Mouse (Mus musculus) forebrain, embryonic 14.5 days (tissue): ENCODE data around the gene Aoc1. TPM values are rescaled to one million over a fixed set of nuclear protein-coding genes. Genes with fewer than 3 reads are reported as not detected.
"Not testable (repeated sequence)": the region's sequence is repeated elsewhere in the genome, so short reads cannot be mapped to it uniquely, and the experiment has no call there.

Source experiments
- ATAC-seq: fragments of 200-750 bp; cut with Nextera tagmentation; 2 replicates; pipeline ENCODE4 v1.8.0; 2017; ENCODE audit warnings: mild to moderate bottlenecking, moderate library complexity
- DNase-seq: peaks from one replicate; pipeline ENCODE4 v3.0.0-alpha.2; 2015; ENCODE audit warnings: low spot score
- H3K27ac ChIP-seq: fragments of 300-500 bp; sonication (generic); 2 replicates; pipeline ENCODE4 v1.5.1; 2014; ENCODE audit warnings: low read depth, mild to moderate bottlenecking, control low read depth, low read length, moderate library complexity
- H3K27me3 ChIP-seq: fragments of 300-500 bp; sonication (generic); replicated peaks from 2 replicates; pipeline ENCODE4 v1.6.1; 2014; ENCODE audit warnings: low read length, control low read depth, mixed read lengths; ENCODE audit not compliant: control insufficient read depth, insufficient read depth
- H3K36me3 ChIP-seq: fragments of 300-500 bp; sonication (generic); 2 replicates; pipeline ENCODE4 v1.6.1; 2014; ENCODE audit warnings: low read length, control low read depth; ENCODE audit not compliant: control insufficient read depth, insufficient read depth
- H3K4me1 ChIP-seq: fragments of 300-500 bp; sonication (generic); 2 replicates; pipeline ENCODE4 v1.6.1; 2014; ENCODE audit warnings: antibody characterized with exemption, low read length, control low read depth; ENCODE audit not compliant: control insufficient read depth, insufficient read depth
- H3K4me2 ChIP-seq: fragments of 300-500 bp; sonication (generic); 2 replicates; pipeline ENCODE4 v1.6.1; 2014; ENCODE audit warnings: mild to moderate bottlenecking, control low read depth, low read length
- H3K4me3 ChIP-seq: fragments of 300-500 bp; sonication (generic); 2 replicates; pipeline ENCODE4 v1.5.1; 2014; ENCODE audit warnings: low read depth, low read length, control low read depth
- H3K9ac ChIP-seq: fragments of 300-500 bp; sonication (generic); 2 replicates; pipeline ENCODE4 v1.6.1; 2014; ENCODE audit warnings: mild to moderate bottlenecking, low read length, control low read depth, moderate library complexity
- H3K9me3 ChIP-seq: fragments of 300-500 bp; sonication (generic); replicated peaks from 2 replicates; pipeline ENCODE4 v1.6.1; 2016; ENCODE audit warnings: low read length, control low read depth, mixed read lengths; ENCODE audit not compliant: control insufficient read depth
- WGBS: fragments of 180-500 bp; shearing (Covaris S2); extraction: QIAGEN DNeasy Blood & Tissue Kit; methylation state at CpG from one replicate; pipeline ENCODE4 v1.1.7; 2014; 5-methylcytosine and 5-hydroxymethylcytosine counted together
- polyA plus RNA-seq: library from polyadenylated mRNA; unstranded; fragments of >200 nt; fragmentation: Nextera tagmentation; extraction: Ambion mirVana; gene quantifications from 2 replicates; pipeline ENCODE4 v1.2.1, GENCODE M21; 2014

Aoc1 gene
- polyA plus RNA-seq, 1 experiment from 2014 or later = not detected

- H3K36me3 ChIP-seq = no peaks in the 10 kb centered on the region
- no peak overlapping the region for H3K4me2 ChIP-seq
- no peak overlapping the region for H3K9ac ChIP-seq
- H3K9me3 ChIP-seq = no peaks in the 10 kb centered on the region
- H3K4me1 ChIP-seq = no peaks in the 10 kb centered on the region
- no peak overlapping the region for H3K4me3 ChIP-seq
- H3K27ac ChIP-seq = no peak overlapping the region
- ATAC-seq (no peak), DNase-seq (no peak)
- H3K27me3 ChIP-seq = no peaks in the 10 kb centered on the region
- 84% methylated on average over 8 of the region's 8 CpGs for WGBS
Measured at GRCm38 (mm10) chr6:48894938-48895818, 22.5 kb downstream of the Aoc1 start.

GRCm38 (mm10) chr6:48895941-48896340 lies 23.2 kb downstream of the Aoc1 start:
- H3K4me3 ChIP-seq = no peak overlapping the region
- H3K27ac ChIP-seq = no peak overlapping the region
- no peaks in the 10 kb centered on the region for H3K36me3 ChIP-seq
- no peak overlapping the region for H3K9ac ChIP-seq
- no peaks in the 10 kb centered on the region for H3K27me3 ChIP-seq
- no peak overlapping the region for H3K4me2 ChIP-seq
- 77% methylated on average over 5 of the region's 5 CpGs for WGBS
- DNase-seq (no peak), ATAC-seq (no peak)
- no peaks in the 10 kb centered on the region for H3K9me3 ChIP-seq
- no peaks in the 10 kb centered on the region for H3K4me1 ChIP-seq

- DNase-seq = no peak
- WGBS = 80% methylated on average over 5 of the region's 5 CpGs
- no peak overlapping the region for H3K9ac ChIP-seq
- no peaks in the 10 kb centered on the region for H3K27me3 ChIP-seq
- no peak overlapping the region for H3K4me3 ChIP-seq
- H3K36me3 ChIP-seq = no peaks in the 10 kb centered on the region
- H3K9me3 ChIP-seq = no peaks in the 10 kb centered on the region
- H3K27ac ChIP-seq = no peak overlapping the region
- ATAC-seq = no peak
- H3K4me1 ChIP-seq = no peaks in the 10 kb centered on the region
- no peak overlapping the region for H3K4me2 ChIP-seq
Measured at GRCm38 (mm10) chr6:48896956-48897355, 24.3 kb downstream of the Aoc1 start.

GRCm38 (mm10) chr6:48901316-48901715 lies 28.6 kb downstream of the Aoc1 start:
- WGBS = 94% methylated on average over 11 of the region's 11 CpGs
- not testable (repeated sequence) for H3K27ac ChIP-seq, DNase-seq, H3K9me3 ChIP-seq, ATAC-seq, H3K9ac ChIP-seq, H3K27me3 ChIP-seq, H3K4me2 ChIP-seq, H3K4me3 ChIP-seq, H3K36me3 ChIP-seq, H3K4me1 ChIP-seq

- no peaks in the 10 kb centered on the region for H3K36me3 ChIP-seq
- WGBS = 89% methylated on average over 17 of the region's 17 CpGs
- no peak overlapping the region for H3K4me2 ChIP-seq
- H3K4me1 ChIP-seq = no peaks in the 10 kb centered on the region
- H3K9ac ChIP-seq = no peak overlapping the region
- DNase-seq (no peak), ATAC-seq (no peak)
- H3K27me3 ChIP-seq = no peaks in the 10 kb centered on the region
- H3K9me3 ChIP-seq = no peaks in the 10 kb centered on the region
- H3K4me3 ChIP-seq = no peak overlapping the region
- no peak overlapping the region for H3K27ac ChIP-seq
Measured at GRCm38 (mm10) chr6:48902511-48903406, 30.1 kb downstream of the Aoc1 start.

- Histone ChIP-seq H3K4me1 (no peaks in the 10 kb centered on the region), H3K4me2 (no peak overlapping the region), H3K36me3 (no peaks in the 10 kb centered on the region), H3K4me3 (no peak overlapping the region), H3K27me3 (no peaks in the 10 kb centered on the region), H3K9ac (no peak overlapping the region), H3K27ac (no peak overlapping the region), H3K9me3 (no peaks in the 10 kb centered on the region)
- 85% methylated on average over 4 of the region's 4 CpGs for WGBS
- DNase-seq (no peak), ATAC-seq (no peak)
Measured at GRCm38 (mm10) chr6:48903437-48903836, 30.7 kb downstream of the Aoc1 start.

GRCm38 (mm10) chr6:48905606-48906005 lies 32.9 kb downstream of the Aoc1 start:
- H3K9ac ChIP-seq = no peak overlapping the region
- no peak for ATAC-seq
- 97% methylated on average over 13 of the region's 13 CpGs for WGBS

GRCm38 (mm10) chr6:48906371-48906770 lies 33.7 kb downstream of the Aoc1 start:
- DNase-seq = no peak
- Histone ChIP-seq H3K36me3 (no peaks in the 10 kb centered on the region), H3K4me1 (no peaks in the 10 kb centered on the region), H3K4me3 (no peak overlapping the region), H3K9ac (no peak overlapping the region), H3K4me2 (no peak overlapping the region), H3K27me3 (no peaks in the 10 kb centered on the region), H3K9me3 (no peaks in the 10 kb centered on the region), H3K27ac (no peak overlapping the region)
- ATAC-seq = no peak
- WGBS = 94% methylated on average over 14 of the region's 14 CpGs

More at GRCm38 (mm10) chr6:48905606-48906005, 32.9 kb downstream of the Aoc1 start:
- Histone ChIP-seq H3K4me3 (no peak overlapping the region), H3K27me3 (no peaks in the 10 kb centered on the region), H3K27ac (no peak overlapping the region), H3K4me1 (no peaks in the 10 kb centered on the region), H3K36me3 (no peaks in the 10 kb centered on the region), H3K9me3 (no peaks in the 10 kb centered on the region), H3K4me2 (no peak overlapping the region)
- DNase-seq = no peak
